Mouse (Mus musculus) retina, postnatal 7 days (tissue): ENCODE results near the gene Coq8b.
"Not testable (repeated sequence)": the region's sequence is repeated elsewhere in the genome, so short reads cannot be mapped to it uniquely, and the experiment has no call there.

Source experiments
- DNase-seq: peaks from one replicate; pipeline ENCODE4 v3.0.0-alpha.2; 2012; ENCODE audit warnings: low read depth, low spot score

Coq8b gene

GRCm38 (mm10) chr7:27228865-27229264, 4.0 kb upstream of the Coq8b start:
- DNase-seq: no peak

- no peak for DNase-seq
Measured at GRCm38 (mm10) chr7:27230781-27231180, 2.0 kb upstream of the Coq8b start.

- DNase-seq: no peak
Measured at GRCm38 (mm10) chr7:27231693-27232331, 1.0 kb upstream of the Coq8b start.

- no peak for DNase-seq
Measured at GRCm38 (mm10) chr7:27233300-27233699, 477 bp downstream of the Coq8b start.

- no peak for DNase-seq
Measured at GRCm38 (mm10) chr7:27235726-27236125, 2.9 kb downstream of the Coq8b start.

- DNase-seq: no peak
Measured at GRCm38 (mm10) chr7:27237527-27237926, 4.7 kb downstream of the Coq8b start.

GRCm38 (mm10) chr7:27238568-27238967, 5.7 kb downstream of the Coq8b start:
- DNase-seq: no peak

- DNase-seq: no peak
Measured at GRCm38 (mm10) chr7:27243211-27243610, 10.4 kb downstream of the Coq8b start.

- not testable (repeated sequence) for DNase-seq
Measured at GRCm38 (mm10) chr7:27244088-27244487, 11.3 kb downstream of the Coq8b start.

GRCm38 (mm10) chr7:27249146-27249545, 16.3 kb downstream of the Coq8b start:
- DNase-seq: no peak

- DNase-seq: no peak
Measured at GRCm38 (mm10) chr7:27249928-27250327, 17.1 kb downstream of the Coq8b start.

- DNase-seq: no peak
Measured at GRCm38 (mm10) chr7:27251946-27252345, 19.1 kb downstream of the Coq8b start.

GRCm38 (mm10) chr7:27255721-27256120, 22.9 kb downstream of the Coq8b start:
- no peak for DNase-seq

GRCm38 (mm10) chr7:27257046-27257851, 24.4 kb downstream of the Coq8b start:
- no peak for DNase-seq

- peak; percentile 62 for DNase-seq
Measured at GRCm38 (mm10) chr7:27257852-27258204, 25.0 kb downstream of the Coq8b start.

- peak; percentile 93 for DNase-seq
Measured at GRCm38 (mm10) chr7:27258205-27258899, 25.5 kb downstream of the Coq8b start, which contains the start of gene Numbl. Numbl (plus strand) TSS chr7:27258433.

GRCm38 (mm10) chr7:27259271-27259721, 26.5 kb downstream of the Coq8b start:
- no peak for DNase-seq

GRCm38 (mm10) chr7:27259771-27260170, 26.9 kb downstream of the Coq8b start:
- DNase-seq: no peak

- no peak for DNase-seq
Measured at GRCm38 (mm10) chr7:27260856-27261255, 28.0 kb downstream of the Coq8b start.

- DNase-seq: no peak
Measured at GRCm38 (mm10) chr7:27261888-27262287, 29.1 kb downstream of the Coq8b start.

GRCm38 (mm10) chr7:27264761-27265160, 31.9 kb downstream of the Coq8b start:
- DNase-seq: no peak

GRCm38 (mm10) chr7:27266515-27267128, 33.8 kb downstream of the Coq8b start:
- no peak for DNase-seq
